Mouse (Mus musculus): ENCODE data around the gene Zc3h13. TPM values are rescaled to one million over a fixed set of nuclear protein-coding genes. Genes with fewer than 3 reads are reported as not detected.
A peak's percentile ranks its signal among the peaks of the same experiment; 100 is the strongest.

Zc3h13 gene
- polyA plus RNA-seq, 1 experiment from 2014 or later = 32.7 TPM

DNA sequence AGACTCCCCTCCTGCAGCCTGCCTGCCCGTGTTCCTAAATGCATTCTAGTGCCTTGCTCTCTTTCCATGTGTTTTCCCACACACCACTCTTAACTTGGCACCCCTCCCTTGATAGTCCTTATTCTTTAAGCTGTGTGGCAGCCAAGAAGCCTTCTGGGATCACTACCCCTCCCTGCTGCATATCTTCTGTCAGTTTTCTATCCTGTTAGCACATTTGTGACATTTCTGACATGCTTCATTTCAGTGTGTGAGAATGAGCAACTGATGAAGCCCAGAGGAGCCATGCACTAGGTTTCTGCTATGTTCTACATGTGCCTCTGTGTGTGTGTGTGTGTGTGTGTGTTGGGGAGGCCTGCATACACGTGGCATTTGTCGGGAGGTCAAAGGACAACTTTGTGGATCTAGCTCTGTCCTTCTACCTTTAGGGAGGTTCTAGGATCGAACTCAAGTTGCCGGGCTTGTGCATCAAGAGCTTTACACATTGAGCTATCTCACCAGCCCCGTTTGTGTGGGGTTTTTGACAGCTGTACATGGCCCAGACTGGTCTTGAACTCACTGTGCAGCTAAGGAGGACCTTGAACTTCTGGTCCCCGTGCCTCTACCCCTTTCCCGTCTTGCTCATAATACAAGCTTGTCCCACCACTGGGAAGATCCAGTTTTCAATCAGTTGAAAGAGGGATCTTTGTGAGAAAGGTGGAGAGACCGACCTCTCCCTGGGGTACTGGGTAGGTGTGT is 81.3 kb downstream of the Zc3h13 start:
- 78% methylated on average over 9 of the region's 9 CpGs for WGBS
- H3K36me3 ChIP-seq (ENCODE audit: insufficient read depth, low read length) = no peaks in the 10 kb centered on the region
- H3K27ac ChIP-seq (ENCODE audit: low read length) = no peak overlapping the region
- H3K27me3 ChIP-seq (ENCODE audit: insufficient read depth, low read length) = no peaks in the 10 kb centered on the region
- H3K9me3 ChIP-seq (ENCODE audit: low read length) = no peaks in the 10 kb centered on the region
- no peak for ATAC-seq (ENCODE audit: low FRiP score, low TSS enrichment)
- no peaks in the 10 kb centered on the region for H3K4me1 ChIP-seq (ENCODE audit: insufficient read depth, low read length)
- H3K4me2 ChIP-seq (replicated peaks; ENCODE audit: low read depth, low read length) = no peak overlapping the region
- H3K9ac ChIP-seq (replicated peaks; ENCODE audit: low read length) = no peak overlapping the region
- no peak overlapping the region for H3K4me3 ChIP-seq (ENCODE audit: low read length)

DNA sequence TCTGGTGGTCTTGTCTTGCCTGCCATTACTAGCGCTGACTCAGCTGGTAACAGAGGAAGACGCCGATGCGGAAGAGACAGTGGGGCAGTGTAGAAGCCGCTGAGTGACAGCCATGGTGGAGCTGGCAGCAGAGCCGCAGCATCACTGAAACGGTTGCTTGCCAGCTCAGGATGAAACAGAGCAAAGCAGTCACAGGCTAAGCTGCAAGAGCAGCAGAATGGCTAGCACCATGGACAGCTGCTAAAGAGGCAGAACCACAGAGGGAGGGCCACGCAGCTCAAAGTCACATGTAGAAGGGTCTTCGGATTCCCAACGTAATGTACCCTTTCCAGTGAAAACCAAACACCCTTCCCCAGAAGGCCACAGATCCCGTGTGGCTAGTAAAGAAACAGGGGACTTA is 82.6 kb downstream of the Zc3h13 start:
- Histone ChIP-seq H3K9ac (replicated peaks; ENCODE audit: low read length) (no peak overlapping the region), H3K4me3 (ENCODE audit: low read length) (no peak overlapping the region), H3K27ac (ENCODE audit: low read length) (no peak overlapping the region), H3K27me3 (ENCODE audit: insufficient read depth, low read length) (no peaks in the 10 kb centered on the region), H3K9me3 (ENCODE audit: low read length) (no peaks in the 10 kb centered on the region), H3K36me3 (ENCODE audit: insufficient read depth, low read length) (no peaks in the 10 kb centered on the region), H3K4me2 (replicated peaks; ENCODE audit: low read depth, low read length) (no peak overlapping the region), H3K4me1 (ENCODE audit: insufficient read depth, low read length) (no peaks in the 10 kb centered on the region)
- WGBS = 25% methylated on average over 11 of the region's 11 CpGs
- ATAC-seq (ENCODE audit: low FRiP score, low TSS enrichment) = no peak; the same call in 1 of the 2 replicates

DNA sequence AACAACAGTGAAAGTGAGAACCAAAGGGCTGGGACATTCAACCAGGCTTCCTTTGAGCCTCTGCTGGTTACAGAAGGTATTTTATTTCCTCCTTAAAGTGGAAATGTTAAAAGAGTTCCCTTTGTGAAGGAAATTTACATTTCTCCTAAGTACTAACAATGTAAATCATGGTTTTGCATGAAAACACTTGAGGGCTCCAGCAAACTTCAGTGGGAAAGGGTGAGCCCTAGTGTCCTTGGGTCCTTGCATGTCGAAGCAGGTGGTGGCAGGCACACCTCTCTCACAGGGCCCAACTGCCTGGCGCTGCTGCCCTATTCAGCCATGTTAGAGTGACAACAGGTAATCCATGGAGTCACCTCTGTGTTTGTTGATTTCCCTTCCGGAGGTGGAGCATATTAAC is 83.3 kb downstream of the Zc3h13 start:
- Histone ChIP-seq H3K4me1 (ENCODE audit: insufficient read depth, low read length) (no peaks in the 10 kb centered on the region), H3K4me2 (replicated peaks; ENCODE audit: low read depth, low read length) (no peak overlapping the region), H3K27me3 (ENCODE audit: insufficient read depth, low read length) (no peaks in the 10 kb centered on the region), H3K9me3 (ENCODE audit: low read length) (no peaks in the 10 kb centered on the region), H3K36me3 (ENCODE audit: insufficient read depth, low read length) (no peaks in the 10 kb centered on the region), H3K27ac (ENCODE audit: low read length) (no peak overlapping the region), H3K4me3 (ENCODE audit: low read length) (no peak overlapping the region), H3K9ac (replicated peaks; ENCODE audit: low read length) (no peak overlapping the region)
- 36% methylated on average over 3 of the region's 3 CpGs for WGBS
- ATAC-seq (ENCODE audit: low FRiP score, low TSS enrichment) = no peak

DNA sequence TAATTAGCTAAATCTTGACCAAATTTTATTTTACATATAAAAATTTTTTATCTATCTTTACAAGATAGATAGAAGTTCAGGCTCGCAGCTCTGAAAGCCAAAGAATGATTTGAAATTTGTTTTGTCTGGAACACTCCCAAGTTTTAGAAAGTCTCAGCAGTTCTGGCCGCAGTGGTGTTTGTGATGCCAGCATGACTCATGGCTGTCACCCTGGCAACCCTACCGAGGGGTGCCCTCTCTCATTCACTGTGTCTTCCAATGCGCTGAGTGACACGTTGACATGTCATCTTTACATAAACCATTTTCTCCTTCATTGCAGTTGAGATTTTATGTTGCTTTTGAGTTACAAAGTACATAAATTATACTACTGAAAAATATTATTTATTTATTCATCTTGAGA is 85.7 kb downstream of the Zc3h13 start:
- Histone ChIP-seq H3K4me1 (ENCODE audit: insufficient read depth, low read length) (no peaks in the 10 kb centered on the region), H3K27me3 (ENCODE audit: insufficient read depth, low read length) (no peaks in the 10 kb centered on the region), H3K36me3 (ENCODE audit: insufficient read depth, low read length) (no peaks in the 10 kb centered on the region), H3K4me2 (replicated peaks; ENCODE audit: low read depth, low read length) (no peak overlapping the region), H3K27ac (ENCODE audit: low read length) (no peak overlapping the region), H3K9ac (replicated peaks; ENCODE audit: low read length) (no peak overlapping the region), H3K9me3 (ENCODE audit: low read length) (no peaks in the 10 kb centered on the region), H3K4me3 (ENCODE audit: low read length) (no peak overlapping the region)
- 71% methylated on average over 5 of the region's 5 CpGs for WGBS
- ATAC-seq (ENCODE audit: low FRiP score, low TSS enrichment) = no peak

DNA sequence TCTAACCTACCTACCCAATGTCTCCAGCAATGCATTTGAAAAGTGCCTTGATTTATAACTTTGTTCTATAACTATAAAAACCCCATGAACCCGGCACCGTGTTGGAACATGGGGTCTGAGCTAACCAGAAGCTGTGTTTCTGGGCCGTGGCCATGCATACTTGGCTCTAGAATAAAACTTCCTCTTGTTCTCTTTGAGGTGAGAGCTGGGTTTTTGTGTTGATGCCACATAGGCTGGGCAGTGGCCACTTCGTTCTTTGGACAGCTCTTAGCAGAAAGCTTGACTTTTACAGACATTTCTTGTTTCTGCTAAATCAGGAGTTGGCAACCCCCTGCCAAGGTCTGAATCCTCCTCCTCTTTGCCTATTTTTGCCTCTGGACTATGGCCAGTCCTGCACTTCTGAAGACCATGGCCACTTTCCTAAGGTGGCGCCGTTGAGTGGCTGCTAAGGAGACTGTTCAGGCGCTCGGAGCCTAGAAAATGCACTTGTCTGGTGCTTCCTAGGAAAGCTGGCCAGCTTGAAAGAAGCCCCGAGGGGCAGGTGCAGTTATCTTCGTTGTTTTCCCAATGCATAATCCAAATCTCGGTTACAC is 90.9 kb downstream of the Zc3h13 start:
- H3K27ac ChIP-seq (ENCODE audit: low read length) = no peak overlapping the region
- no peak for ATAC-seq (ENCODE audit: low FRiP score, low TSS enrichment)
- no peak overlapping the region for H3K9ac ChIP-seq (replicated peaks; ENCODE audit: low read length)
- H3K4me3 ChIP-seq (ENCODE audit: low read length) = no peak overlapping the region
- no peak overlapping the region for H3K4me2 ChIP-seq (replicated peaks; ENCODE audit: low read depth, low read length)
- no peaks in the 10 kb centered on the region for H3K4me1 ChIP-seq (ENCODE audit: insufficient read depth, low read length)
- no peaks in the 10 kb centered on the region for H3K36me3 ChIP-seq (ENCODE audit: insufficient read depth, low read length)
- WGBS = 71% methylated on average over 11 of the region's 11 CpGs
- no peaks in the 10 kb centered on the region for H3K27me3 ChIP-seq (ENCODE audit: insufficient read depth, low read length)
- H3K9me3 ChIP-seq (ENCODE audit: low read length) = no peaks in the 10 kb centered on the region

DNA sequence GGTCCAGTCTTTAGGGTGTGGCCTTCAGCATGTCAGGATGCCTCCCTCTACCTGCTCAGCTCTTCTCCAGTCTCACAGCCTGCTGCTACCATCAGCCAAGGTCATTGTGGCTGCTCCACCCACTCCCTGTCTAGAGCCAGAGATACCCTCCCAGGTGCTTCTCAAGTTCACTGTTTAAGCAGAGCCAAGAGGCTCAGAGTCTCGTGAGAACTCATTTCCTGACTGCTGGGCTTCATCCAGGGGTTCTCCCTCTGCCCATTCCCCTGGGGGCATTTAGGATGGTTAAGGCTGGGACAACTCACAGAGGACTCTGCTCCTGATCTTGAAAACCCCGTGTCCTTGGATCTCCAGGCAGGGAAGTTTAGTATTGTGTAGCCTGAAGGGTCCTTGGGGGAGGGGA is 92.1 kb downstream of the Zc3h13 start:
- H3K27me3 ChIP-seq (ENCODE audit: insufficient read depth, low read length) = no peaks in the 10 kb centered on the region
- no peak for ATAC-seq (ENCODE audit: low FRiP score, low TSS enrichment)
- H3K9ac ChIP-seq (replicated peaks; ENCODE audit: low read length) = no peak overlapping the region
- H3K4me2 ChIP-seq (replicated peaks; ENCODE audit: low read depth, low read length) = no peak overlapping the region
- 29% methylated on average over 2 of the region's 2 CpGs for WGBS
- no peaks in the 10 kb centered on the region for H3K9me3 ChIP-seq (ENCODE audit: low read length)
- no peaks in the 10 kb centered on the region for H3K4me1 ChIP-seq (ENCODE audit: insufficient read depth, low read length)
- no peaks in the 10 kb centered on the region for H3K36me3 ChIP-seq (ENCODE audit: insufficient read depth, low read length)
- no peak overlapping the region for H3K27ac ChIP-seq (ENCODE audit: low read length)
- no peak overlapping the region for H3K4me3 ChIP-seq (ENCODE audit: low read length)

DNA sequence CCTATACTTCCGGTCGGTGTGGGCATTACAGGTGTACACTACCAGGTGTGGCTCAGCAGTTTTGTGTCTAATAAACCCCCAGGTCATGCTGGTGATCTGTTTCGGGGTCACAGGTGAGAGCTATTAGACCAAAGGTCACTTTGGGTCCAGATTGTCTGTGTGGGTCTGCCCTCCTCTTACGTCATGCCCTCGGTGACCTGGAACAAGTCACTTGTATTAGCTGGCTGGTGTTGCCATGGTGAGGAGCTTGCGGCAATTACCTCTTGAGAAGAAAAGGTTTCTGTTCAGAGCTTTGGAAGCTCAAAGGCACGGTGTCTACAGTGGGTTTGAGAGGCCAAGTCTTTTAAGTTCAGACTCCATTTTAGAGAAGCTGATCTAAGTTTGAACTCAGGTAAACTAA is 93.4 kb downstream of the Zc3h13 start:
- WGBS = 50% methylated on average over 7 of the region's 7 CpGs

More for the DNA sequence above, 93.4 kb downstream of the Zc3h13 start:
- Histone ChIP-seq H3K4me3 (ENCODE audit: low read length) (no peak overlapping the region), H3K9me3 (ENCODE audit: low read length) (no peaks in the 10 kb centered on the region), H3K36me3 (ENCODE audit: insufficient read depth, low read length) (no peaks in the 10 kb centered on the region), H3K4me1 (ENCODE audit: insufficient read depth, low read length) (no peaks in the 10 kb centered on the region), H3K4me2 (replicated peaks; ENCODE audit: low read depth, low read length) (no peak overlapping the region), H3K27ac (ENCODE audit: low read length) (no peak overlapping the region), H3K27me3 (ENCODE audit: insufficient read depth, low read length) (no peaks in the 10 kb centered on the region), H3K9ac (replicated peaks; ENCODE audit: low read length) (no peak overlapping the region)
- 0 out of 2 replicates have a peak, but pooled peaks have one; percentile 35 for ATAC-seq (ENCODE audit: low FRiP score, low TSS enrichment)

Small RNA genes lying within 50 kb of the gene (microRNA-seq; reads per million reads assigned to microRNA genes)
- gene Gm44482 = not detected

Other genes with a start within 250 kb of the Zc3h13 start
- not detected in 2 replicates for gene Lrrc63, start 153.5 kb upstream of the Zc3h13 start, polyA plus RNA-seq (2015; fragmentation: Nextera tagmentation; extraction: Ambion mirVana)
- 20.6 and 23.4 TPM in 2 replicates for gene Lcp1, start 153.3 kb upstream of the Zc3h13 start, polyA plus RNA-seq (2015; fragmentation: Nextera tagmentation; extraction: Ambion mirVana)
- gene Cpb2, start 42.1 kb upstream of the Zc3h13 start, polyA plus RNA-seq (2015; fragmentation: Nextera tagmentation; extraction: Ambion mirVana) = 18.2 and 19.8 TPM in 2 replicates
- gene Siah3, start 171.6 kb downstream of the Zc3h13 start, polyA plus RNA-seq (2015; fragmentation: Nextera tagmentation; extraction: Ambion mirVana) = 0.07 and 0.21 TPM in 2 replicates

Measured in kidney, embryonic 16.5 days (tissue).